Mouse (Mus musculus) stomach, embryonic 15.5 days (tissue): Measurements from ENCODE around the gene Fndc9. TPM values are rescaled to one million over a fixed set of nuclear protein-coding genes. Genes with fewer than 3 reads are reported as not detected.

Source experiments
- ATAC-seq: fragments of 200-750 bp; cut with Nextera tagmentation; 2 replicates; pipeline ENCODE4 v1.8.0; 2017; ENCODE audit warnings: low read depth, moderate number of reproducible peaks, moderate TSS enrichment; ENCODE audit not compliant: insufficient read depth, low FRiP score
- H3K27ac ChIP-seq: fragments of 300-500 bp; sonication (generic); 2 replicates; pipeline ENCODE4 v1.5.1; 2015; ENCODE audit warnings: mild to moderate bottlenecking, inconsistent platforms
- H3K27me3 ChIP-seq: fragments of 300-500 bp; sonication (generic); replicated peaks from 2 replicates; pipeline ENCODE4 v1.6.1; 2015; ENCODE audit warnings: inconsistent platforms
- H3K36me3 ChIP-seq: fragments of 300-500 bp; sonication (generic); 2 replicates; pipeline ENCODE4 v1.6.1; 2015; ENCODE audit warnings: inconsistent platforms
- H3K4me1 ChIP-seq: fragments of 300-500 bp; sonication (generic); 2 replicates; pipeline ENCODE4 v1.6.1; 2015; ENCODE audit warnings: inconsistent platforms
- H3K4me2 ChIP-seq: fragments of 300-500 bp; sonication (generic); 2 replicates; pipeline ENCODE4 v1.6.1; 2015; ENCODE audit warnings: mild to moderate bottlenecking, inconsistent platforms
- H3K4me3 ChIP-seq: fragments of 300-500 bp; sonication (generic); replicated peaks from 2 replicates; pipeline ENCODE4 v1.5.1; 2015; ENCODE audit warnings: inconsistent platforms
- H3K9ac ChIP-seq: fragments of 300-500 bp; sonication (generic); 2 replicates; pipeline ENCODE4 v1.6.1; 2015; ENCODE audit warnings: inconsistent platforms
- H3K9me3 ChIP-seq: fragments of 300-500 bp; sonication (generic); 2 replicates; pipeline ENCODE4 v1.6.1; 2016; ENCODE audit warnings: inconsistent platforms
- WGBS: fragments of 180-500 bp; shearing (Covaris S2); methylation state at CpG from one replicate; pipeline ENCODE4 v1.1.7; 2015; 5-methylcytosine and 5-hydroxymethylcytosine counted together
- polyA plus RNA-seq: library from polyadenylated mRNA; unstranded; fragments of >200 nt; fragmentation: Nextera tagmentation; extraction: Ambion mirVana; gene quantifications from 2 replicates; pipeline ENCODE4 v1.2.1, GENCODE M21; 2015

Gene Fndc9
- polyA plus RNA-seq, 1 experiment from 2014 or later, result 0.10 TPM

GRCm38 (mm10) chr11:46264584-46264983 lies 29.3 kb downstream of the Fndc9 start:
- 67% methylated on average over 3 of the region's 3 CpGs for WGBS
- no peaks in the 10 kb centered on the region for H3K27me3 ChIP-seq
- H3K36me3 ChIP-seq, result no peaks in the 10 kb centered on the region
- no peak overlapping the region for H3K4me3 ChIP-seq
- no peaks in the 10 kb centered on the region for H3K4me1 ChIP-seq
- no peak overlapping the region for H3K4me2 ChIP-seq
- no peak overlapping the region for H3K9ac ChIP-seq
- no peak for ATAC-seq
- H3K27ac ChIP-seq, result no peak overlapping the region
- no peaks in the 10 kb centered on the region for H3K9me3 ChIP-seq

GRCm38 (mm10) chr11:46265031-46265786 lies 29.9 kb downstream of the Fndc9 start:
- H3K4me1 ChIP-seq, result no peaks in the 10 kb centered on the region
- H3K27me3 ChIP-seq, result no peaks in the 10 kb centered on the region
- H3K27ac ChIP-seq, result no peak overlapping the region
- H3K4me3 ChIP-seq, result no peak overlapping the region
- H3K4me2 ChIP-seq, result no peak overlapping the region
- H3K36me3 ChIP-seq, result no peaks in the 10 kb centered on the region
- H3K9ac ChIP-seq, result no peak overlapping the region
- ATAC-seq, result no peak
- H3K9me3 ChIP-seq, result no peaks in the 10 kb centered on the region
- 72% methylated on average over 11 of the region's 11 CpGs for WGBS

- no peak overlapping the region for H3K27ac ChIP-seq
- H3K4me3 ChIP-seq, result no peak overlapping the region
- no peaks in the 10 kb centered on the region for H3K9me3 ChIP-seq
- no peaks in the 10 kb centered on the region for H3K36me3 ChIP-seq
- no peak overlapping the region for H3K9ac ChIP-seq
- no peak overlapping the region for H3K4me2 ChIP-seq
- 21% methylated on average over 7 of the region's 7 CpGs for WGBS
- H3K27me3 ChIP-seq, result no peaks in the 10 kb centered on the region
- ATAC-seq, result no peak
- no peaks in the 10 kb centered on the region for H3K4me1 ChIP-seq
These were observed 33.7 kb downstream of the Fndc9 start for GRCm38 (mm10) chr11:46268991-46269390.

GRCm38 (mm10) chr11:46269391-46269790 lies 34.1 kb downstream of the Fndc9 start:
- Histone ChIP-seq H3K4me3 (no peak overlapping the region), H3K9me3 (no peaks in the 10 kb centered on the region), H3K4me1 (no peaks in the 10 kb centered on the region), H3K4me2 (no peak overlapping the region), H3K9ac (no peak overlapping the region), H3K27me3 (no peaks in the 10 kb centered on the region), H3K36me3 (no peaks in the 10 kb centered on the region), H3K27ac (no peak overlapping the region)
- 63% methylated on average over 9 of the region's 9 CpGs for WGBS
- no peak for ATAC-seq

GRCm38 (mm10) chr11:46269893-46270292 lies 34.6 kb downstream of the Fndc9 start:
- 54% methylated on average over 3 of the region's 3 CpGs for WGBS
- no peak overlapping the region for H3K9ac ChIP-seq
- H3K27ac ChIP-seq, result no peak overlapping the region
- H3K4me3 ChIP-seq, result no peak overlapping the region
- no peaks in the 10 kb centered on the region for H3K36me3 ChIP-seq
- ATAC-seq, result no peak
- no peaks in the 10 kb centered on the region for H3K4me1 ChIP-seq
- no peaks in the 10 kb centered on the region for H3K9me3 ChIP-seq
- H3K27me3 ChIP-seq, result no peaks in the 10 kb centered on the region
- H3K4me2 ChIP-seq, result no peak overlapping the region

- no peak overlapping the region for H3K4me3 ChIP-seq
- no peaks in the 10 kb centered on the region for H3K4me1 ChIP-seq
- no peaks in the 10 kb centered on the region for H3K9me3 ChIP-seq
- no peaks in the 10 kb centered on the region for H3K36me3 ChIP-seq
- H3K9ac ChIP-seq, result no peak overlapping the region
- H3K4me2 ChIP-seq, result no peak overlapping the region
- 76% methylated on average over 8 of the region's 8 CpGs for WGBS
- ATAC-seq, result no peak
- no peaks in the 10 kb centered on the region for H3K27me3 ChIP-seq
- H3K27ac ChIP-seq, result no peak overlapping the region
These were observed 36.8 kb downstream of the Fndc9 start for GRCm38 (mm10) chr11:46272058-46272681.

GRCm38 (mm10) chr11:46273969-46274368 lies 38.6 kb downstream of the Fndc9 start:
- Histone ChIP-seq H3K27ac (no peak overlapping the region), H3K4me3 (no peak overlapping the region), H3K9me3 (no peaks in the 10 kb centered on the region), H3K9ac (no peak overlapping the region), H3K4me1 (no peaks in the 10 kb centered on the region), H3K27me3 (no peaks in the 10 kb centered on the region), H3K36me3 (no peaks in the 10 kb centered on the region), H3K4me2 (no peak overlapping the region)
- whole genome bisulfite sequencing, result 92% methylated on average over 3 of the region's 3 CpGs
- ATAC-seq, result no peak

GRCm38 (mm10) chr11:46275302-46275701 lies 40.0 kb downstream of the Fndc9 start:
- Histone ChIP-seq H3K4me3 (no peak overlapping the region), H3K4me2 (no peak overlapping the region), H3K27me3 (no peaks in the 10 kb centered on the region), H3K36me3 (no peaks in the 10 kb centered on the region), H3K27ac (no peak overlapping the region), H3K9me3 (no peaks in the 10 kb centered on the region), H3K9ac (no peak overlapping the region), H3K4me1 (no peaks in the 10 kb centered on the region)
- WGBS, result 10% methylated on average over 6 of the region's 6 CpGs
- ATAC-seq, result peak; percentile 73; the same call in 1 of the 2 replicates

GRCm38 (mm10) chr11:46276168-46276567 lies 40.8 kb downstream of the Fndc9 start:
- Histone ChIP-seq H3K9me3 (no peaks in the 10 kb centered on the region), H3K4me1 (no peaks in the 10 kb centered on the region), H3K27me3 (no peaks in the 10 kb centered on the region), H3K4me3 (no peak overlapping the region), H3K4me2 (no peak overlapping the region), H3K27ac (no peak overlapping the region), H3K36me3 (no peaks in the 10 kb centered on the region), H3K9ac (no peak overlapping the region)
- ATAC-seq, result no peak
- WGBS, result 88% methylated on average over 8 of the region's 8 CpGs

GRCm38 (mm10) chr11:46276778-46277177 lies 41.4 kb downstream of the Fndc9 start:
- H3K4me3 ChIP-seq, result no peak overlapping the region
- no peaks in the 10 kb centered on the region for H3K9me3 ChIP-seq
- no peaks in the 10 kb centered on the region for H3K36me3 ChIP-seq
- H3K4me1 ChIP-seq, result no peaks in the 10 kb centered on the region
- H3K27ac ChIP-seq, result no peak overlapping the region
- H3K4me2 ChIP-seq, result no peak overlapping the region
- ATAC-seq, result no peak
- H3K27me3 ChIP-seq, result no peaks in the 10 kb centered on the region
- WGBS, result 43% methylated on average over 5 of the region's 5 CpGs
- H3K9ac ChIP-seq, result no peak overlapping the region

GRCm38 (mm10) chr11:46278140-46278539 lies 42.8 kb downstream of the Fndc9 start:
- WGBS, result 84% methylated on average over 5 of the region's 5 CpGs

GRCm38 (mm10) chr11:46278709-46279108 lies 43.4 kb downstream of the Fndc9 start:
- H3K9me3 ChIP-seq, result no peaks in the 10 kb centered on the region
- 88% methylated on average over 12 of the region's 12 CpGs for WGBS
- no peaks in the 10 kb centered on the region for H3K4me1 ChIP-seq
- no peaks in the 10 kb centered on the region for H3K27me3 ChIP-seq
- H3K9ac ChIP-seq, result no peak overlapping the region
- no peak overlapping the region for H3K4me2 ChIP-seq
- no peak overlapping the region for H3K27ac ChIP-seq
- no peak overlapping the region for H3K4me3 ChIP-seq
- ATAC-seq, result no peak
- no peaks in the 10 kb centered on the region for H3K36me3 ChIP-seq

More at GRCm38 (mm10) chr11:46278140-46278539, 42.8 kb downstream of the Fndc9 start:
- Histone ChIP-seq H3K9ac (no peak overlapping the region), H3K27ac (no peak overlapping the region), H3K4me3 (no peak overlapping the region), H3K4me1 (no peaks in the 10 kb centered on the region), H3K9me3 (no peaks in the 10 kb centered on the region), H3K36me3 (no peaks in the 10 kb centered on the region), H3K27me3 (no peaks in the 10 kb centered on the region), H3K4me2 (no peak overlapping the region)
- no peak for ATAC-seq
